Mouse (Mus musculus) olfactory bulb, adult 2 months (tissue): ENCODE data around the gene Ppp1cc.

Experiments
- CTCF ChIP-seq: fragments of 200-500 bp; IDR thresholded peaks from 2 replicates; pipeline ENCODE4 v1.5.1; 2012; ENCODE audit warnings: low read depth, mild to moderate bottlenecking, low read length, moderate library complexity; ENCODE audit not compliant: insufficient read depth
- POLR2A ChIP-seq: fragments of 200-500 bp; IDR thresholded peaks from 2 replicates; pipeline ENCODE4 v1.6.1; 2012; ENCODE audit warnings: mild to moderate bottlenecking, low read depth, low read length, moderate library complexity; ENCODE audit not compliant: insufficient read depth

DNA sequence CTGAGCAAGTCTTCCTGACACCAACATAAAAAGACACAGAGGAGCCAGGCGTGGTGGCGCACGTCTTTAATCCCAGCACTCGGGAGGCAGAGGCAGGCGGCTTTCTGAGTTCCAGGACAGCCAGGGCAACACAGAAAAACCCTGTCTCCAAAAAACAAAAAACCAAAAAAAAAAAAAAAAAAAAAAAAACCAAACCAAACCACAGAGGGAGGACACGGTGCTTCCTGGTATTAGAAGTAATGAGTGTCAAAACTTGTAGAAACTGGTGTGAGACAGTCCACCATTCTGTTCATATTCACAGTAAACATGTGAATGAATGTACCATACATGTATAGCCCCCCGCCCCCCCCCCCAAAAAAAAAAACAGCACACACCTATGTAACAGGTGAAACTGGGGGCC lies 17.9 kb downstream of the Ppp1cc start:
- TF ChIP-seq CTCF (no peak), POLR2A (no peak)
